ENCODE assay signal across 12 mouse cellular contexts in genomic region chr7:84152821-84153220, GRCm38 (mm10). TPM values are rescaled to one million over a fixed set of nuclear protein-coding genes. Genes with fewer than 3 reads are reported as not detected.
DNase-seq lines count a peak whose midpoint lies in the region; ATAC-seq and TF ChIP-seq lines count a peak whose summit lies in the region.
"Had no signal": no experiment of that assay in that cellular context is flagged by ENCODE, and none has a peak within 500 bp of the region (broad histone marks: within the 10 kb centered on the region; RNA-seq: fewer than 3 reads in every experiment).

No protein-coding gene starts in this region.

- H3K4me1 ChIP-seq in heart, embryonic 16.5 days (ENCODE audit: control insufficient read depth, insufficient read depth, low read length), result peaks cover 23% of the 10 kb centered on the region
- peaks cover 47% of the 10 kb centered on the region for H3K4me1 ChIP-seq in E14TG2a.4 (replicated peaks; ENCODE audit: low read depth, low read length)
- peaks cover 32% of the 10 kb centered on the region for H3K4me1 ChIP-seq in forebrain, embryonic 13.5 days
- peaks cover 22% of the 10 kb centered on the region for H3K4me1 ChIP-seq in liver, embryonic 11.5 days (replicated peaks; ENCODE audit: control insufficient read depth, insufficient read depth, low read length)

- no peak for ATAC-seq in heart, embryonic 16.5 days (replicated peaks; ENCODE audit: extremely low read depth, insufficient read depth, low FRiP score)
- ATAC-seq in forebrain, embryonic 13.5 days, result no peak
- ATAC-seq in liver, embryonic 11.5 days (replicated peaks; ENCODE audit: low FRiP score), result no peak

- intact Hi-C loops in heart, postnatal 14 days (cut with DNase I), result loop anchor here (5.0 to 10.0 kb wide), 2 partner anchors 36 to 238 kb away; no protein-coding TSS in a partner anchor

- H3K27me3 ChIP-seq in heart, embryonic 16.5 days (ENCODE audit: control insufficient read depth, insufficient read depth, low read length), result no peaks in the 10 kb centered on the region
- H3K27me3 ChIP-seq in E14TG2a.4 (ENCODE audit: insufficient read depth, low read length), result no peaks in the 10 kb centered on the region
- H3K27me3 ChIP-seq in forebrain, embryonic 13.5 days, result no peaks in the 10 kb centered on the region
- H3K27me3 ChIP-seq in liver, embryonic 11.5 days (replicated peaks; ENCODE audit: control insufficient read depth, insufficient read depth, low read length), result no peaks in the 10 kb centered on the region
- H3K27me3 ChIP-seq: CH12.LX had no signal

- H3K36me3 ChIP-seq in heart, embryonic 16.5 days (ENCODE audit: control insufficient read depth, insufficient read depth), result 0 out of 2 replicates have a peak, but pooled peaks cover 3% of the 10 kb centered on the region
- H3K36me3 ChIP-seq in E14TG2a.4 (ENCODE audit: insufficient read depth, low read length), result peaks cover 18% of the 10 kb centered on the region
- no peaks in the 10 kb centered on the region for H3K36me3 ChIP-seq in forebrain, embryonic 13.5 days (ENCODE audit: poor library complexity, severe bottlenecking)
- 0 out of 2 replicates have a peak, but pooled peaks cover 2% of the 10 kb centered on the region for H3K36me3 ChIP-seq in liver, embryonic 11.5 days (ENCODE audit: control insufficient read depth, insufficient read depth, low read length)

- 64% methylated on average over 4 of the region's 4 CpGs for WGBS in heart, embryonic 16.5 days
- WGBS in forebrain, embryonic 13.5 days, result 77% methylated on average over 4 of the region's 4 CpGs
- WGBS in liver, embryonic 11.5 days, result 71% methylated on average over 4 of the region's 4 CpGs

- no peak for TF ChIP-seq CTCF in E14TG2a.4 (conservative IDR thresholded peaks at IDR 0.05; ENCODE audit: low read length)

- H3K9me3 ChIP-seq in heart, embryonic 16.5 days (replicated peaks; ENCODE audit: control insufficient read depth, low read length), result no peaks in the 10 kb centered on the region
- no peaks in the 10 kb centered on the region for H3K9me3 ChIP-seq in E14TG2a.4 (ENCODE audit: low read length)
- H3K9me3 ChIP-seq in forebrain, embryonic 13.5 days (replicated peaks), result no peaks in the 10 kb centered on the region
- H3K9me3 ChIP-seq in liver, embryonic 11.5 days (ENCODE audit: control insufficient read depth, low read length), result no peaks in the 10 kb centered on the region
- H3K9me3 ChIP-seq: megakaryocyte, embryonic 14.5 days had no signal

- peak overlapping the region; percentile 64 for H3K4me2 ChIP-seq in heart, embryonic 16.5 days (ENCODE audit: low read depth, low read length)
- H3K4me2 ChIP-seq in forebrain, embryonic 13.5 days, result peak overlapping the region; percentile 95
- peak overlapping the region; percentile 93; the same call in 1 of the 2 replicates for H3K4me2 ChIP-seq in liver, embryonic 11.5 days

- no peak overlapping the region for H3K9ac ChIP-seq in heart, embryonic 16.5 days (ENCODE audit: low read length)
- no peak overlapping the region for H3K9ac ChIP-seq in forebrain, embryonic 13.5 days
- H3K9ac ChIP-seq in liver, embryonic 11.5 days (ENCODE audit: low read depth, low read length), result no peak overlapping the region

- no peak overlapping the region for H3K27ac ChIP-seq in heart, embryonic 16.5 days (ENCODE audit: low read length)
- H3K27ac ChIP-seq in forebrain, embryonic 13.5 days, result no peak overlapping the region
- H3K27ac ChIP-seq in liver, embryonic 11.5 days (ENCODE audit: low read depth, low read length), result no peak overlapping the region

- H3K4me3 ChIP-seq in heart, embryonic 16.5 days (ENCODE audit: low read length), result no peak overlapping the region; the same call in 1 of the 2 replicates
- peak overlapping the region; percentile 91; the same call in 1 of the 2 replicates for H3K4me3 ChIP-seq in E14TG2a.4 (replicated peaks; ENCODE audit: low read length)
- H3K4me3 ChIP-seq in forebrain, embryonic 13.5 days, result 0 out of 2 replicates have a peak overlapping the region, but pooled peaks have one; percentile 81
- H3K4me3 ChIP-seq in liver, embryonic 11.5 days (ENCODE audit: low read depth, low read length), result no peak overlapping the region

- DNase-seq in heart, postnatal 14 days, result no peak
- no peak for DNase-seq in liver, embryonic 11.5 days (ENCODE audit: low spot score)
- DNase-seq in layer of hippocampus, postnatal 25 days (ENCODE audit: extremely low spot score in 1 of 2, low spot score in 1 of 2), result no peak
- no peak for DNase-seq in cerebellum, adult 11-12 months
- DNase-seq in right cerebral cortex, postnatal 14 days, result no peak
- DNase-seq: heart, postnatal 36 days; thymus, postnatal 4 days had no signal

RNA-seq across cellular contexts. Expression of gene Abhd17c, which starts 1.1 kb away (rescaled TPM):
- polyA plus RNA-seq in heart, embryonic 16.5 days (2015; fragmentation: Nextera tagmentation; extraction: Ambion mirVana), result 14.5 and 34.1 TPM in 2 replicates
- 10 to 100 TPM; 30.3 to 31.4 TPM for total RNA-seq in heart, postnatal 14 days (2021)
- polyA plus RNA-seq in forebrain, embryonic 13.5 days (2015; fragmentation: Nextera tagmentation; extraction: Ambion mirVana), result 13.2 and 15.6 TPM in 2 replicates
- polyA plus RNA-seq in liver, embryonic 11.5 days (2014; fragmentation: Nextera tagmentation; extraction: Ambion mirVana), result 41.3 and 45.7 TPM in 2 replicates
- 10 to 100 TPM; 58.4 to 59.9 TPM for total RNA-seq in layer of hippocampus, postnatal 25 days (2021)

Comparison
In these comparisons a context has a peak if more than half of its experiments do, and no peak if none do; other contexts are left out.
1. H3K4me3 ChIP-seq: peak in E14TG2a.4 (single experiment) and forebrain, embryonic 13.5 days (single experiment); none in heart, embryonic 16.5 days (single experiment) and liver, embryonic 11.5 days (single experiment).
2. Peak in every context shown above with its lines, with median percentiles within 50 percentile points of each other: H3K4me2 ChIP-seq.